Mouse (Mus musculus) G1E-ER4 (cell line): ENCODE results near the gene Hs3st1. TPM values are rescaled to one million over a fixed set of nuclear protein-coding genes. Genes with fewer than 3 reads are reported as not detected.

Source experiments
- GATA1 ChIP-seq: IDR thresholded peaks from one replicate; pipeline ENCODE4 v1.8.0; 2012; ENCODE audit warnings: low read length, inconsistent platforms
- polyA plus RNA-seq: library from polyadenylated mRNA; stranded (reverse); fragments of >175 nt; gene quantifications from 2 replicates; pipeline ENCODE4 v1.2.3, GENCODE M21; 2012

Gene Hs3st1
- polyA plus RNA-seq, 1 experiment, result not detected

GRCm38 (mm10) chr5:39624218-39624590 lies 131.1 kb downstream of the Hs3st1 start:
- TF ChIP-seq GATA1, result no peak

GRCm38 (mm10) chr5:39623304-39624217 lies 131.7 kb downstream of the Hs3st1 start:
- no peak for TF ChIP-seq GATA1

GRCm38 (mm10) chr5:39620206-39620866 lies 134.9 kb downstream of the Hs3st1 start:
- TF ChIP-seq GATA1, result no peak

- TF ChIP-seq GATA1, result no peak
These were observed 137.8 kb downstream of the Hs3st1 start for GRCm38 (mm10) chr5:39617354-39617977.

- no peak for TF ChIP-seq GATA1
These were observed 140.1 kb downstream of the Hs3st1 start for GRCm38 (mm10) chr5:39615202-39615601.

GRCm38 (mm10) chr5:39613534-39613933 lies 141.7 kb downstream of the Hs3st1 start:
- TF ChIP-seq GATA1, result no peak

GRCm38 (mm10) chr5:39612240-39612639 lies 143.0 kb downstream of the Hs3st1 start:
- no peak for TF ChIP-seq GATA1

GRCm38 (mm10) chr5:39608260-39608659 lies 147.0 kb downstream of the Hs3st1 start:
- TF ChIP-seq GATA1, result no peak

- no peak for TF ChIP-seq GATA1
These were observed 160.5 kb downstream of the Hs3st1 start for GRCm38 (mm10) chr5:39594737-39595136.
